Mouse (Mus musculus) stomach, embryonic 16.5 days (tissue): ENCODE results near the gene Hic2. TPM values are rescaled to one million over a fixed set of nuclear protein-coding genes. Genes with fewer than 3 reads are reported as not detected.

Experiments
- ATAC-seq: fragments of 200-750 bp; cut with Nextera tagmentation; 2 replicates; pipeline ENCODE4 v1.8.0; 2017; ENCODE audit warnings: moderate number of reproducible peaks, moderate TSS enrichment; ENCODE audit not compliant: insufficient read depth, low FRiP score
- H3K27ac ChIP-seq: fragments of 300-500 bp; sonication (generic); 2 replicates; pipeline ENCODE4 v1.5.1; 2014; ENCODE audit warnings: low read length
- H3K27me3 ChIP-seq: fragments of 300-500 bp; sonication (generic); 2 replicates; pipeline ENCODE4 v1.6.1; 2014; ENCODE audit warnings: low read length, control low read depth, mixed read lengths; ENCODE audit not compliant: control insufficient read depth, insufficient read depth
- H3K36me3 ChIP-seq: fragments of 300-500 bp; sonication (generic); 2 replicates; pipeline ENCODE4 v1.6.1; 2014; ENCODE audit warnings: low read length; ENCODE audit not compliant: control insufficient read depth, insufficient read depth
- H3K4me1 ChIP-seq: fragments of 300-500 bp; sonication (generic); 2 replicates; pipeline ENCODE4 v1.6.1; 2014; ENCODE audit warnings: low read length, control low read depth, mixed read lengths; ENCODE audit not compliant: control insufficient read depth, insufficient read depth
- H3K4me2 ChIP-seq: fragments of 300-500 bp; sonication (generic); 2 replicates; pipeline ENCODE4 v1.6.1; 2014; ENCODE audit warnings: low read depth, low read length, mixed read lengths
- H3K4me3 ChIP-seq: fragments of 300-500 bp; sonication (generic); replicated peaks from 2 replicates; pipeline ENCODE4 v1.5.1; 2014; ENCODE audit warnings: mild to moderate bottlenecking, low read length
- H3K9ac ChIP-seq: fragments of 300-500 bp; sonication (generic); 2 replicates; pipeline ENCODE4 v1.6.1; 2014; ENCODE audit warnings: low read length
- H3K9me3 ChIP-seq: fragments of 300-500 bp; sonication (generic); replicated peaks from 2 replicates; pipeline ENCODE4 v1.6.1; 2016; ENCODE audit warnings: low read length, control low read depth; ENCODE audit not compliant: control insufficient read depth
- WGBS: fragments of 180-500 bp; shearing (Covaris S2); extraction: QIAGEN DNeasy Blood & Tissue Kit; methylation state at CpG from one replicate; pipeline ENCODE4 v1.1.7; 2014; 5-methylcytosine and 5-hydroxymethylcytosine counted together
- polyA plus RNA-seq: library from polyadenylated mRNA; unstranded; fragments of >200 nt; fragmentation: Nextera tagmentation; extraction: Ambion mirVana; gene quantifications from 2 replicates; pipeline ENCODE4 v1.2.1, GENCODE M21; 2015

The Hic2 gene
- polyA plus RNA-seq, 1 experiment from 2014 or later, result 4.5 TPM

DNA sequence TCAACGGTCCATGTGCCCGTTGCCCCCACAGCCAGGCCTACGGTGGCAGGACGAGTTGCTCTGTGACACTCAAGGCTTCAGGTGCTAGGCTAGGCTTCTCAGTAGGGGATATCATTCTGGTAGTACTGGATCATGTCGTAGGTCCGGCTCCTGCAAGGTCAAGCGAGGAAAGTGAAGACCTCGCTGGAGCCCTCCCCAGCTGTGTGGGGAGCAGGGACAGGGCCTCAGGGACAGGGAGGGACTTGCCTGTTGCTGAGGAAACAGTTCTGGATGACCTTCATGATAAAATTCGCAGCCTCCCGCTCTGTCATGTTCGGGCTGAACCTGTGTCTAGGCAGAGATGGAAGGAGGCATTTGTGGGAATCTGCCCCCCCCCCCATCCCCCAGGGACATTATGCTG lies 47.1 kb downstream of the Hic2 start:
- ATAC-seq, result no peak
- 89% methylated on average over 11 of the region's 11 CpGs for WGBS
- Histone ChIP-seq H3K4me2 (no peak overlapping the region), H3K9ac (no peak overlapping the region), H3K4me3 (no peak overlapping the region), H3K4me1 (peaks cover 18% of the 10 kb centered on the region), H3K27ac (no peak overlapping the region), H3K9me3 (no peaks in the 10 kb centered on the region), H3K27me3 (peaks cover 15% of the 10 kb centered on the region), H3K36me3 (peaks cover 5% of the 10 kb centered on the region; the same call in 1 of the 2 replicates)

DNA sequence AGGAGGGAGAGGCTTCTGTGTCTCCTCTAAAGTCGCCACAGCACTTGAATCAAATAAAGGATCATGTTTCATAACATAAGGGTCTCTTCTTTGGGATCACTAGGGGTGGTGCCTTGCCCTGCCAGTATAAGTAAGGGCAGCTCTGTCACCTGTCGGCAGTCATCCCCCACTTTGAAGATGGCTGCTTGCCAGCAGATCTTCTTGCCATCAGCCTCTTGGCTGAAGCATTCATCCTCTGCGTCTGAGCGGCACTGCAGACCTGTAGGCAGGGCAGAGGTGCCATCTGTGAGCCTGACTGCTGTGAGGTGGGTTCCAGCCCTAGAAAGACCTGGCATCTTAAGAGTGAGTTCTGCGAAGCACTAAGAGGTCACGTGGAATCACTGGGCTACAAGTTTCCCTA lies 49.8 kb downstream of the Hic2 start:
- Histone ChIP-seq H3K4me1 (peaks cover under 1% of the 10 kb centered on the region; the same call in 1 of the 2 replicates), H3K36me3 (peaks cover 5% of the 10 kb centered on the region; the same call in 1 of the 2 replicates), H3K4me3 (no peak overlapping the region), H3K27ac (no peak overlapping the region), H3K9me3 (no peaks in the 10 kb centered on the region), H3K4me2 (no peak overlapping the region), H3K27me3 (0 out of 2 replicates have a peak, but pooled peaks cover 3% of the 10 kb centered on the region), H3K9ac (no peak overlapping the region)
- WGBS, result 68% methylated on average over 6 of the region's 6 CpGs
- ATAC-seq, result no peak

DNA sequence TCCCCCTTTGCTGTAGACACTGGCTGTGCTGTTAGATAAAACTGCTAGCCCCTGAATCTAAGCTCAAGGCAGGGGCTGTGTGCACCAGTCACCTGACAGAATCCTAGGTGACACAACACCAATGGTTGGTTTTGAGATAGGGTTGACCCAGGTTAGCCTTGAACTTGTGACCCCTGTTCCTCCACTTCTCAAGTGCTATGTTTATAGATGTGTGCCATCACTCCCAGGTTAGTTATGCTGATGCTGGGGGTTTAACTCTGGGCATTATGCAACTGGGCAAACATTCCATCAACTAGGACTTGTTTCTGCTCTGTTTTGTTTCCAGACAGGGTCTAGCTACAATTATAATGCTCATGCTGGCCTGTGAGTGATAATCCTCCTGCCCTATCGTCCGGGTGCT lies 53.7 kb downstream of the Hic2 start:
- 0 out of 2 replicates have a peak, but pooled peaks cover 6% of the 10 kb centered on the region for H3K36me3 ChIP-seq
- ATAC-seq, result no peak
- WGBS, result 66% methylated on average over 2 of the region's 2 CpGs
- no peak overlapping the region for H3K4me3 ChIP-seq
- no peak overlapping the region for H3K4me2 ChIP-seq
- H3K27ac ChIP-seq, result no peak overlapping the region
- H3K9me3 ChIP-seq, result no peaks in the 10 kb centered on the region
- H3K4me1 ChIP-seq, result no peaks in the 10 kb centered on the region
- no peaks in the 10 kb centered on the region for H3K27me3 ChIP-seq
- H3K9ac ChIP-seq, result no peak overlapping the region

DNA sequence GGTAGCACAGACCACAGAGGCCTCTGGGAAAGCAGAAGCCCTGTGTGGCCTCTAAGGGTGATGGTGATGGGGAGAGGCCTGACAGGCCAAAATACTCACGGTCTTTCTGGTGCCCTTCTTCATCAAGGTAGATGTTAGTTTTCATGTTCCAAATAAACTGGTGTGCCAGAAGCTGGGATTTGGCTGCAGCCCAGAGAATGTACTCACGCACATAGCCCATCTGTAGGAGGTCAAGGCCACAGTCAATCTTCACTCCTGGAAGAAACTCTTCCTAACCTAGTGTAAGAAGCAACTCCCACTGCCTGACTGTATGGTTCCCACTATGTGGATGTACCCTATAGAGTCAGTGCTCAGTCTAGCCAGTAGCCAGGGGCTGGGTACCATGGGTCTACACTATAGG lies 57.6 kb downstream of the Hic2 start:
- Histone ChIP-seq H3K27ac (no peak overlapping the region), H3K27me3 (no peaks in the 10 kb centered on the region), H3K36me3 (0 out of 2 replicates have a peak, but pooled peaks cover 5% of the 10 kb centered on the region), H3K4me1 (no peaks in the 10 kb centered on the region), H3K4me2 (no peak overlapping the region), H3K9ac (no peak overlapping the region), H3K9me3 (no peaks in the 10 kb centered on the region), H3K4me3 (no peak overlapping the region)
- 87% methylated on average over 2 of the region's 2 CpGs for WGBS
- no peak for ATAC-seq

- Histone ChIP-seq H3K4me3 (no peak overlapping the region), H3K27me3 (no peaks in the 10 kb centered on the region), H3K4me1 (no peaks in the 10 kb centered on the region), H3K9ac (no peak overlapping the region), H3K27ac (no peak overlapping the region), H3K9me3 (no peaks in the 10 kb centered on the region), H3K4me2 (no peak overlapping the region), H3K36me3 (peaks cover 14% of the 10 kb centered on the region; the same call in 1 of the 2 replicates)
- no peak for ATAC-seq
- WGBS, result 2% methylated on average over 2 of the region's 2 CpGs
Measured at GRCm38 (mm10) chr16:17292751-17293150, 59.4 kb downstream of the Hic2 start.

DNA sequence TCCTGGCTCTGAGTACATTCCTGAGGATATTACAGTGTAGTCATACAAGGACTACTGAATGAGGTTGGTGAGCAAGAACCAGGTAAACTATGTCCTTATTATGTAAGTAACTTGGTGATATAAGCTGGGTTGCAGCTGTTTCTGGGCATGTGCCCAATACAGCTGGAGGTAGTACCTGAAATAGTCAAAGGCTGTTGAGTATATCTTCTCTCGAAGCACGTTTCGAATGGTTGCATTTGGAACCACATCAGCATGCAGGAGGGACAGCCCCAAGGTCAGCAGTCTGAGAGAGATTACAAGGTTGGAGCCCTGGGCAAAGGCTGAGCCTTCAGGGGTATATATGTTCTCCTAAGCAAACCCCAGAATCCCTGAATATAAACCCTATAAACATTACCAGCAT lies 67.4 kb downstream of the Hic2 start:
- Histone ChIP-seq H3K9ac (no peak overlapping the region), H3K36me3 (peaks cover 9% of the 10 kb centered on the region; the same call in 1 of the 2 replicates)
- 85% methylated on average over 3 of the region's 3 CpGs for WGBS

GRCm38 (mm10) chr16:17303521-17304245 lies 70.3 kb downstream of the Hic2 start:
- WGBS, result 85% methylated on average over 5 of the region's 5 CpGs
- ATAC-seq, result no peak
- no peaks in the 10 kb centered on the region for H3K4me1 ChIP-seq
- H3K27me3 ChIP-seq, result no peaks in the 10 kb centered on the region
- no peak overlapping the region for H3K4me2 ChIP-seq
- H3K9me3 ChIP-seq, result no peaks in the 10 kb centered on the region
- H3K36me3 ChIP-seq, result peaks cover 3% of the 10 kb centered on the region; the same call in 1 of the 2 replicates
- H3K4me3 ChIP-seq, result no peak overlapping the region
- H3K9ac ChIP-seq, result no peak overlapping the region
- H3K27ac ChIP-seq, result no peak overlapping the region

More for the DNA sequence above, 67.4 kb downstream of the Hic2 start:
- Histone ChIP-seq H3K4me3 (no peak overlapping the region), H3K9me3 (no peaks in the 10 kb centered on the region), H3K27ac (no peak overlapping the region), H3K4me2 (no peak overlapping the region), H3K4me1 (no peaks in the 10 kb centered on the region), H3K27me3 (no peaks in the 10 kb centered on the region)
- no peak for ATAC-seq

DNA sequence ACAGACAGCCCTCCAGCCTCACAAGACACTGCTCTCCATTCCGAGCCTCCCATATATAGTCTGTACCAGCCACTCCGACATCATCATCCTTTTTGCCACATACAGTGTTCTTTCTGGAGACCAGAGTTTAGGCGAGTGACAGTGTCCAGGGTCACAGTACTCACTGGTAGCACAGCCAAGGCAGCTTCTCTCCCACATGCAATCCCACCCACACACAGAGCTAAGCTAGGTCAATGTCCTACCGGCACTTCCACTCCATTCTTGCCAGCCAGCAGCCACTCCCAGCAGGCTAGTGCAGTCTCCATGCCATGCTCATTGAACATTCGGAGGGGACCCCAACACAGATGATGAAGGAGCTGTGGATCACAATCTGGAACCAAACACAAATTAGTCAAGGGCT lies 74.1 kb downstream of the Hic2 start:
- H3K27ac ChIP-seq, result no peak overlapping the region
- H3K4me3 ChIP-seq, result no peak overlapping the region
- no peaks in the 10 kb centered on the region for H3K4me1 ChIP-seq
- H3K27me3 ChIP-seq, result no peaks in the 10 kb centered on the region
- no peaks in the 10 kb centered on the region for H3K9me3 ChIP-seq
- 92% methylated on average over 5 of the region's 5 CpGs for WGBS
- H3K36me3 ChIP-seq, result peaks cover 10% of the 10 kb centered on the region
- H3K4me2 ChIP-seq, result no peak overlapping the region
- H3K9ac ChIP-seq, result no peak overlapping the region
- no peak for ATAC-seq

DNA sequence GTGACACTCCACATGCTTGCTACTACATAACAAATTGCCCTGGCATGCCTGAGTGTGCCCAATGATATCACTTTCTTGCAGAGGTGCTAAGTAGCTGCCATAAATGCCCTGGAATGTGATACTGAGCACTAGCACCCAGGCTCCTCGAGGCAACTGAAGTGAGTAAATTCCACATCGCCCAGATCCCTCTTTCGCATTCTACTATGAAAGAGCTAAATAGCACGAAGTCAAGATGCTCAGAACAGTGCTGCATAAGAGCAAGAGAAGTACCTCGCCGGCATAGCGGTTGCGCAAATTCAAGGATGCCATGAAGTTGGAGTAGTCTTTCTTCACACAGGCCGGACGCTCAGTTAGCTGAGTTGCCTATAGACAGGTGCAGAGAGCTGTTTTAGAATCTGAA lies 75.7 kb downstream of the Hic2 start:
- H3K4me2 ChIP-seq, result no peak overlapping the region
- H3K36me3 ChIP-seq, result peaks cover 15% of the 10 kb centered on the region
- no peak for ATAC-seq
- no peaks in the 10 kb centered on the region for H3K9me3 ChIP-seq
- H3K4me3 ChIP-seq, result no peak overlapping the region
- no peaks in the 10 kb centered on the region for H3K27me3 ChIP-seq
- H3K27ac ChIP-seq, result no peak overlapping the region
- no peaks in the 10 kb centered on the region for H3K4me1 ChIP-seq
- no peak overlapping the region for H3K9ac ChIP-seq
- WGBS, result 96% methylated on average over 10 of the region's 10 CpGs
